Mouse (Mus musculus) CH12.LX (cell line): ENCODE results near the gene Sec24c.

Source experiments
- CTCF ChIP-seq, 2 experiments: IDR thresholded peaks in 1 of 2; conservative IDR thresholded peaks in 1 of 2; 2 replicates each; pipeline ENCODE4 v1.5.1; 2011 to 2012; ENCODE audit warnings: low read depth in 2 of 2, low read length in 2 of 2, improper control_type of control experiment in 1 of 2, inconsistent platforms in 1 of 2, mild to moderate bottlenecking in 1 of 2, moderate library complexity in 1 of 2
- ZKSCAN1 ChIP-seq: IDR thresholded peaks from 2 replicates; pipeline ENCODE4 v1.6.1; 2012; ENCODE audit warnings: low read depth, inconsistent platforms, low read length, improper control_type of control experiment, borderline replicate concordance

DNA sequence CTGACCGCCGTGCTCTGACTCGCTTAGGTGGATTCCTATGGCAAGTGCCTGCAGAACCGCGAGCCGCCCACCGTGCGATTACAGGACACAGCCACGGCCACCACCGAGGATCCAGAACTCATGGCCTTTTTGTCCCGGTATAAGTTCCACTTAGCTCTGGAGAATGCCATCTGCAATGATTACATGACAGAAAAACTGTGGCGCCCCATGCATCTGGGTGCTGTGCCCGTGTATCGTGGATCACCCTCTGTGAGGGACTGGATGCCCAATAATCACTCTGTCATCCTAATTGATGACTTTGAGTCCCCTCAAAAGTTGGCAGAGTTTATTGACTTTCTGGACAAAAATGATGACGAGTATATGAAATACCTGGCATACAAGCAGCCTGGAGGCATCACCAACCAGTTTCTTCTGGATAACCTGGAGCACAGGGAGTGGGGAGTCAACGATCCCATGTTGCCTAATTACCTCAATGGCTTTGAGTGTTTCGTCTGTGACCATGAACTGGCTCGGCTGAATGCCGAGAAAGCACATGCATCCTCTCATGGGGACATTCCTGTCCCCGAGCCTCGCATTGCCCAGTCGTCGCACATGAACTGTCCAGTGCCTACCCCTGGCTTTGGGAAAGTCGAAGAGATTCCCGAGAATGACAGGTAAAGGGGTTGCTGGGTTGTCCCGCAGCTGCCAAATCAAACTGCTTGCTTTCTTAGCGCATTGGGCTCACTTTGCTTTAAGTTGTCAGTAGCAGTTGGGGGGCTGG lies 21.8 kb downstream of the Sec24c start:
- TF ChIP-seq ZKSCAN1 (no peak), CTCF (conservative IDR thresholded peaks at IDR 0.05 in 1 of 2, IDR thresholded peaks at IDR 0.05 in 1 of 2; ENCODE audit: low read depth in 2 of 2, low read length in 2 of 2) (no peak)
